Mouse (Mus musculus) lung, embryonic 16.5 days (tissue): ENCODE data around the gene St6galnac3. TPM values are rescaled to one million over a fixed set of nuclear protein-coding genes. Genes with fewer than 3 reads are reported as not detected.

Source experiments
- ATAC-seq: fragments of 200-750 bp; cut with Nextera tagmentation; 2 replicates; pipeline ENCODE4 v1.8.0; 2017; ENCODE audit warnings: low read depth, mild to moderate bottlenecking, moderate library complexity
- H3K27ac ChIP-seq: fragments of 300-500 bp; sonication (generic); 2 replicates; pipeline ENCODE4 v1.5.1; 2014; ENCODE audit warnings: mild to moderate bottlenecking, control low read depth, low read length
- H3K27me3 ChIP-seq: fragments of 300-500 bp; sonication (generic); 2 replicates; pipeline ENCODE4 v1.6.1; 2014; ENCODE audit warnings: low read depth, low read length, mixed read lengths; ENCODE audit not compliant: control insufficient read depth, insufficient read depth
- H3K36me3 ChIP-seq: fragments of 300-500 bp; sonication (generic); 2 replicates; pipeline ENCODE4 v1.6.1; 2014; ENCODE audit warnings: low read length; ENCODE audit not compliant: control insufficient read depth, insufficient read depth
- H3K4me1 ChIP-seq: fragments of 300-500 bp; sonication (generic); replicated peaks from 2 replicates; pipeline ENCODE4 v1.6.1; 2014; ENCODE audit warnings: low read length, mixed read lengths; ENCODE audit not compliant: control insufficient read depth, insufficient read depth
- H3K4me2 ChIP-seq: fragments of 300-500 bp; sonication (generic); 2 replicates; pipeline ENCODE4 v1.6.1; 2014; ENCODE audit warnings: low read depth, low read length, control low read depth
- H3K4me3 ChIP-seq: fragments of 300-500 bp; sonication (generic); 2 replicates; pipeline ENCODE4 v1.5.1; 2014; ENCODE audit warnings: mild to moderate bottlenecking, low read length, control low read depth
- H3K9ac ChIP-seq: fragments of 300-500 bp; sonication (generic); 2 replicates; pipeline ENCODE4 v1.6.1; 2014; ENCODE audit warnings: low read length, control low read depth
- H3K9me3 ChIP-seq: fragments of 300-500 bp; sonication (generic); 2 replicates; pipeline ENCODE4 v1.6.1; 2016; ENCODE audit warnings: low read length; ENCODE audit not compliant: control insufficient read depth
- WGBS: fragments of 180-500 bp; shearing (Covaris S2); extraction: QIAGEN DNeasy Blood & Tissue Kit; methylation state at CpG from one replicate; pipeline ENCODE4 v1.1.7; 2014; 5-methylcytosine and 5-hydroxymethylcytosine counted together
- polyA plus RNA-seq: library from polyadenylated mRNA; unstranded; fragments of >200 nt; fragmentation: Nextera tagmentation; extraction: Ambion mirVana; gene quantifications from 2 replicates; pipeline ENCODE4 v1.2.1, GENCODE M21; 2015

Gene St6galnac3
- polyA plus RNA-seq, 1 experiment from 2014 or later: 28.4 TPM

DNA sequence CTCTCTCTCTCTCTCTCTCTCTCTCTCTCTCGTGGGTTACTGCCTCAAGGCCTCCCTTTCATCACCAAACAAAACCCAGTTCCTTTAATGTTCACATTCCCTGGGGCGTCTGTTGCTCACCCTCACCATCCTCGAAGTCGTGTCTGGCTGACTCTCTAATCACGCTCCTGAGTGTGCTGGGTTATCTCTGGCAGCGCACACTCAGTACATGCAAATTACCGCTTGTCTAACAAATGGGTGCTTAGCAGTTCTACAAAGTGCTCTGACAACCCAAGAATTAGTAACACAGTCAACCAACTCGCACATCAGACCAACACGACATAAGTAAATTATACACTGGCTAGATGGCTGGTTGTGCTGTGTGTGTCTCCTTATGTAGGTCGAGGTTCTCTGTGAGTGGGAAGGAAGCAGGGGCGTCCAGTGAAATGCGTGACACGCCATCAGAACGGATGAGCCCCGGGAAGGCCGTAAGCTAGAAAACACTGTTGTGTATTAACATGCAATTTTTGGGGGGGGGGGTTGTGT, 11.8 kb upstream of the St6galnac3 start:
- Histone ChIP-seq H3K4me3 (no peak overlapping the region), H3K9ac (no peak overlapping the region), H3K36me3 (no peaks in the 10 kb centered on the region), H3K4me2 (no peak overlapping the region), H3K9me3 (no peaks in the 10 kb centered on the region), H3K27me3 (no peaks in the 10 kb centered on the region), H3K27ac (no peak overlapping the region), H3K4me1 (peaks cover 12% of the 10 kb centered on the region)
- ATAC-seq: no peak
- WGBS: 70% methylated on average over 16 of the region's 16 CpGs

DNA sequence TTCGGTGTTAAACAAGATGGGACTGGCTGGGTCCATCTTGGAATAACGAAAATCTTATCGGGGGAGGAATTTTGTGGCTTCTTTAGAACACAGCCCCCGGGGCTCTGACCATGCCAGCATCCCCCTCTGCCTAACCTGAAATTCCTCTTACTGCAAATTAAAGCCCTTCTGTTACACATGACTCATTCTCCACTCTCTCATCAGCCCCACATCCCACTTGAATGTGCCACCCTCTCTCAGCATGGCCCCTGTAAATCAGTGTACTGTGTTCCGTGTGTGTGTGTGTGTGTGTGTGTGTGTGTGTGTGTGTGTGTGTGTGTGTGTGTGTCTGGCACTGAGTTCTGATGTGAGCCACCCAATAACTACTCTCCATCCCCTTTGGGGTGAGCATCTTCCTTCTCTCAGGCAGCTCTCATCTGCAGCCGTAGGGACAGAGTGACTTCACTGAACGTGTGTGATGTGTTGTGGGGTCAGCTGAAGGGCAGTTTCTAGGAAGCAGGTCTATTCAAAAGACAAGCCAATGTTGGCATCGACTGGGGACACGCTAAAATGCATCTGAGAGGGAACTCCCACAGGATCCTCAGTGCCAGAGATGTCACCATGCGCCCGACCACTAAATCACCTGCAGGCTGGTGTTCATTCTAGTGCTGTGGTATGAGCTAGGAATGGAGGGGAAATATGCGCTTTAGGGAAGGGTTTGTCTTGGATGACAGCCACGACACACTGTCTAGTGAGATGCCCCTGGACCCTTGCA, 11.0 kb upstream of the St6galnac3 start:
- Histone ChIP-seq H3K9ac (no peak overlapping the region), H3K27me3 (no peaks in the 10 kb centered on the region), H3K4me1 (peaks cover 17% of the 10 kb centered on the region), H3K36me3 (no peaks in the 10 kb centered on the region), H3K4me2 (no peak overlapping the region), H3K4me3 (no peak overlapping the region), H3K27ac (no peak overlapping the region), H3K9me3 (no peaks in the 10 kb centered on the region)
- no peak for ATAC-seq
- 67% methylated on average over 13 of the region's 13 CpGs for WGBS

DNA sequence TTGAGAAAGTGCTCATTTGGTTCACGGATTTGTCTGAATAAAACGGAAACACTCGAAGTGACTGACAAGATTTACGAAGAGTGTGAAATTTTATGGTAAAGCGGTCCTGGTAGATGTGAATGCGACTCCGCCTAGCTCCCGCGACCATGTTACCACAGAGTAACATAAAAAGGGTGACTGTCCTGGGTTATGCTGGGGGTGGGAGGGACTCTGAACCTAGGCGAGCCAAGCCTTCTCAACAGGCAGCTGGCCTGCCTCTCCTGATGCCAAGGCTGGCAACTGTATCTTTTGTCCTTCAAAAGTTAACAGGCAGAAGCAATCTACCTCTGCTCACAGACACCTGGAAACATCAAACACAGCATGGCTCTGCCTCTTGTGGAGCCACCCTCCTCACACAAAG, 9.8 kb upstream of the St6galnac3 start:
- Histone ChIP-seq H3K27me3 (no peaks in the 10 kb centered on the region), H3K27ac (no peak overlapping the region), H3K36me3 (no peaks in the 10 kb centered on the region), H3K9ac (no peak overlapping the region), H3K4me2 (no peak overlapping the region), H3K9me3 (no peaks in the 10 kb centered on the region), H3K4me3 (no peak overlapping the region), H3K4me1 (peaks cover 17% of the 10 kb centered on the region)
- 73% methylated on average over 10 of the region's 10 CpGs for WGBS
- ATAC-seq: no peak

- WGBS: 83% methylated on average over 4 of the region's 4 CpGs
- peaks cover 17% of the 10 kb centered on the region for H3K4me1 ChIP-seq
- ATAC-seq: no peak
- no peak overlapping the region for H3K27ac ChIP-seq
- H3K4me2 ChIP-seq: no peak overlapping the region
- H3K9me3 ChIP-seq: no peaks in the 10 kb centered on the region
- no peak overlapping the region for H3K4me3 ChIP-seq
- H3K9ac ChIP-seq: no peak overlapping the region
- no peaks in the 10 kb centered on the region for H3K36me3 ChIP-seq
- no peaks in the 10 kb centered on the region for H3K27me3 ChIP-seq
Observed at GRCm38 (mm10) chr3:153733364-153734159, 8.6 kb upstream of the St6galnac3 start.

- 23% methylated on average over 6 of the region's 6 CpGs for WGBS
- Histone ChIP-seq H3K27me3 (no peaks in the 10 kb centered on the region), H3K4me3 (no peak overlapping the region), H3K9me3 (no peaks in the 10 kb centered on the region), H3K4me1 (peaks cover 17% of the 10 kb centered on the region), H3K4me2 (0 out of 2 replicates have a peak overlapping the region, but pooled peaks have one; percentile 1), H3K27ac (peak overlapping the region; percentile 38; the same call in 1 of the 2 replicates), H3K9ac (no peak overlapping the region), H3K36me3 (no peaks in the 10 kb centered on the region)
- peak; percentile 58 for ATAC-seq
Observed at GRCm38 (mm10) chr3:153732749-153733148, 7.8 kb upstream of the St6galnac3 start.

DNA sequence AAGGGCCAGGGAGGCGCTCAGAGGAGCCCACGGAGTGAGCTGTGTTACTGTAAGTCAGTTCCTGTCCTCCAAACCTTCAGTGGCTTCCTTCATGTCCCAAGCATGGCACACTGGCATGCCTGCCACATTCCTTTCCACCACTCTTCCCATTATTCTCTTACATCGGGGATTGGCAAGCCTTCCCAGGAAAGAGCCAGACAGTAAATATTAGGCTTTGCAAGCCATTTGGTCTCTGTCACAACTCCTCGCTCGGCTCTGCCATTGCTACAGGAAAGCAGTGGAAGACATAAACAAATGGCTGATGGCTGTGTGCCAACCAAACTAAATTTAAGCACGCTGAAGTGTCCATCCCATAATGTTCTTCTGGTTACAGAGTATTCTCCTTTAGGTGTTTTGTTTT, 7.1 kb upstream of the St6galnac3 start:
- 0 out of 2 replicates have a peak overlapping the region, but pooled peaks have one; percentile 1 for H3K4me2 ChIP-seq
- H3K4me3 ChIP-seq: no peak overlapping the region
- ATAC-seq: peak; percentile 70
- no peak overlapping the region for H3K9ac ChIP-seq
- H3K27ac ChIP-seq: peak overlapping the region; percentile 61; the same call in 1 of the 2 replicates
- H3K4me1 ChIP-seq: peaks cover 17% of the 10 kb centered on the region
- H3K36me3 ChIP-seq: no peaks in the 10 kb centered on the region
- no peaks in the 10 kb centered on the region for H3K9me3 ChIP-seq
- WGBS: 30% methylated on average over 6 of the region's 6 CpGs
- H3K27me3 ChIP-seq: no peaks in the 10 kb centered on the region

- no peaks in the 10 kb centered on the region for H3K27me3 ChIP-seq
- H3K9ac ChIP-seq: no peak overlapping the region
- ATAC-seq: no peak
- peaks cover 24% of the 10 kb centered on the region for H3K4me1 ChIP-seq
- no peak overlapping the region for H3K27ac ChIP-seq
- no peaks in the 10 kb centered on the region for H3K36me3 ChIP-seq
- no peaks in the 10 kb centered on the region for H3K9me3 ChIP-seq
- H3K4me2 ChIP-seq: no peak overlapping the region
- H3K4me3 ChIP-seq: no peak overlapping the region
Observed at GRCm38 (mm10) chr3:153728577-153728976, 3.6 kb upstream of the St6galnac3 start.

GRCm38 (mm10) chr3:153723467-153724079, 1.4 kb downstream of the St6galnac3 start:
- Histone ChIP-seq H3K9me3 (no peaks in the 10 kb centered on the region), H3K4me2 (peak overlapping the region; percentile 95), H3K36me3 (no peaks in the 10 kb centered on the region), H3K9ac (no peak overlapping the region), H3K27ac (no peak overlapping the region), H3K4me1 (peaks cover 27% of the 10 kb centered on the region), H3K4me3 (peak overlapping the region; percentile 66), H3K27me3 (no peaks in the 10 kb centered on the region)
- no peak for ATAC-seq
- WGBS: 61% methylated on average over 9 of the region's 9 CpGs

- no peak for ATAC-seq
- H3K4me2 ChIP-seq: no peak overlapping the region
- WGBS: 71% methylated on average over 16 of the region's 16 CpGs
- no peak overlapping the region for H3K9ac ChIP-seq
- H3K27ac ChIP-seq: no peak overlapping the region
- H3K9me3 ChIP-seq: no peaks in the 10 kb centered on the region
- peaks cover 28% of the 10 kb centered on the region for H3K4me1 ChIP-seq
- H3K4me3 ChIP-seq: no peak overlapping the region
- no peaks in the 10 kb centered on the region for H3K27me3 ChIP-seq
- no peaks in the 10 kb centered on the region for H3K36me3 ChIP-seq
Observed at GRCm38 (mm10) chr3:153721525-153721924, 3.4 kb downstream of the St6galnac3 start.
